Mouse (Mus musculus) MEL (cell line): Measurements from ENCODE around the gene Ndrg3.

ENCODE experiments used
- CHD2 ChIP-seq: IDR thresholded peaks from 2 replicates; pipeline ENCODE4 v1.6.1; 2011; ENCODE audit warnings: low read length, improper control_type of control experiment
- CTCF ChIP-seq, 3 experiments: IDR thresholded peaks in 2 of 3; conservative IDR thresholded peaks in 1 of 3; 2 replicates each; pipeline ENCODE4 v1.5.1; 2011 to 2012; ENCODE audit warnings: low read length in 3 of 3, low read depth in 2 of 3, mild to moderate bottlenecking in 2 of 3, improper control_type of control experiment in 1 of 3, inconsistent platforms in 1 of 3, mixed read lengths in 1 of 3, moderate library complexity in 1 of 3; ENCODE audit not compliant: control insufficient read depth in 1 of 3, insufficient read depth in 1 of 3, poor library complexity in 1 of 3, severe bottlenecking in 1 of 3
- EP300 ChIP-seq, 2 experiments: IDR thresholded peaks; 2 replicates each; pipeline ENCODE4 v1.6.1; 2011; ENCODE audit warnings: improper control_type of control experiment in 2 of 2, low read length in 2 of 2, low read depth in 1 of 2, mild to moderate bottlenecking in 1 of 2
- MXI1 ChIP-seq: IDR thresholded peaks from 2 replicates; pipeline ENCODE4 v1.6.1; 2011; ENCODE audit warnings: mild to moderate bottlenecking, low read depth, low read length, improper control_type of control experiment
- POLR2A ChIP-seq, 2 experiments: IDR thresholded peaks; 2 replicates each; pipeline ENCODE4 v1.6.1; 2011 to 2012; ENCODE audit warnings: low read length in 2 of 2, mild to moderate bottlenecking in 2 of 2, control low read depth in 1 of 2, improper control_type of control experiment in 1 of 2, low read depth in 1 of 2, moderate library complexity in 1 of 2; ENCODE audit not compliant: control insufficient read depth in 1 of 2, insufficient read depth in 1 of 2, poor library complexity in 1 of 2
- POLR2AphosphoS2 ChIP-seq: IDR thresholded peaks from 2 replicates; pipeline ENCODE4 v1.6.1; 2011; ENCODE audit warnings: low read length, improper control_type of control experiment
- POLR2AphosphoS5 ChIP-seq: IDR thresholded peaks from 2 replicates; pipeline ENCODE4 v1.6.1; 2012; ENCODE audit warnings: low read depth, borderline replicate concordance, mild to moderate bottlenecking, inconsistent platforms, low read length, moderate library complexity, mixed read lengths
- RAD21 ChIP-seq: IDR thresholded peaks from 2 replicates; pipeline ENCODE4 v1.6.1; 2011; ENCODE audit warnings: mild to moderate bottlenecking, low read depth, low read length, improper control_type of control experiment
- SIN3A ChIP-seq: IDR thresholded peaks from 2 replicates; pipeline ENCODE4 v1.6.1; 2012; ENCODE audit warnings: low read length, improper control_type of control experiment, inconsistent platforms
- TAL1 ChIP-seq: IDR thresholded peaks from 2 replicates; pipeline ENCODE4 v1.6.1; 2012; ENCODE audit warnings: mild to moderate bottlenecking, inconsistent platforms, low read length, moderate library complexity, mixed read lengths
- ZNF384 ChIP-seq: IDR thresholded peaks from 2 replicates; pipeline ENCODE4 v1.6.1; 2012; ENCODE audit warnings: low read depth, mild to moderate bottlenecking, inconsistent platforms, low read length, improper control_type of control experiment

- TF ChIP-seq CHD2 (no peak), CTCF (IDR thresholded peaks at IDR 0.05 in 2 of 3, conservative IDR thresholded peaks at IDR 0.05 in 1 of 3; ENCODE audit: control insufficient read depth in 1 of 3, insufficient read depth in 1 of 3, low read depth in 2 of 3, low read length in 3 of 3, poor library complexity in 1 of 3, severe bottlenecking in 1 of 3) (no peak), MXI1 (no peak), EP300 (IDR thresholded peaks at IDR 0.05; ENCODE audit: low read depth in 1 of 2, low read length in 2 of 2) (no peak), RAD21 (no peak), POLR2A (IDR thresholded peaks at IDR 0.05; ENCODE audit: control insufficient read depth in 1 of 2, insufficient read depth in 1 of 2, low read depth in 1 of 2, low read length in 2 of 2, poor library complexity in 1 of 2) (no peak), POLR2AphosphoS2 (no peak), ZNF384 (no peak), SIN3A (no peak), TAL1 (no peak), POLR2AphosphoS5 (no peak)
Measured at GRCm38 (mm10) chr2:156892821-156893220, 99.0 kb downstream of the Ndrg3 start.
